Comparison of ENCODE assay signal across 10 mouse cellular contexts in genomic region chr13:97580241-97580874, GRCm38 (mm10).
DNase-seq lines count a peak whose midpoint lies in the region; ATAC-seq and TF ChIP-seq lines count a peak whose summit lies in the region.
"Had no signal": no experiment of that assay in that cellular context is flagged by ENCODE, and none has a peak within 500 bp of the region (broad histone marks: within the 10 kb centered on the region; RNA-seq: fewer than 3 reads in every experiment).

No protein-coding gene starts in this region.

- 24% methylated on average over 3 of the region's 3 CpGs for WGBS in midbrain, embryonic 11.5 days
- WGBS in midbrain, embryonic 14.5 days, result 17% methylated on average over 3 of the region's 3 CpGs
- WGBS in stomach, postnatal 0 days, result 43% methylated on average over 3 of the region's 3 CpGs

- H3K27me3 ChIP-seq in midbrain, embryonic 11.5 days (ENCODE audit: control insufficient read depth, insufficient read depth, low read length), result no peaks in the 10 kb centered on the region; the same call in 1 of the 2 replicates
- no peaks in the 10 kb centered on the region for H3K27me3 ChIP-seq in midbrain, embryonic 14.5 days (ENCODE audit: control insufficient read depth, insufficient read depth, low read length)
- H3K27me3 ChIP-seq in stomach, postnatal 0 days (ENCODE audit: control insufficient read depth, insufficient read depth, low read length), result no peaks in the 10 kb centered on the region

- H3K9ac ChIP-seq in midbrain, embryonic 11.5 days (ENCODE audit: low read length), result no peak overlapping the region
- no peak overlapping the region for H3K9ac ChIP-seq in midbrain, embryonic 14.5 days (replicated peaks; ENCODE audit: low read length)
- H3K9ac ChIP-seq in stomach, postnatal 0 days (ENCODE audit: low read length), result no peak overlapping the region

- H3K4me1 ChIP-seq in midbrain, embryonic 11.5 days (ENCODE audit: control insufficient read depth, insufficient read depth, low read length), result peaks cover 8% of the 10 kb centered on the region
- H3K4me1 ChIP-seq in midbrain, embryonic 14.5 days (ENCODE audit: control insufficient read depth, insufficient read depth, low read length), result no peaks in the 10 kb centered on the region
- H3K4me1 ChIP-seq in stomach, postnatal 0 days (replicated peaks; ENCODE audit: control insufficient read depth, insufficient read depth), result no peaks in the 10 kb centered on the region; the same call in none of the 2 replicates

- no peak for ATAC-seq in midbrain, embryonic 11.5 days (ENCODE audit: low FRiP score)
- ATAC-seq in midbrain, embryonic 14.5 days (ENCODE audit: low FRiP score, low TSS enrichment), result no peak
- ATAC-seq in stomach, postnatal 0 days (ENCODE audit: low FRiP score, low TSS enrichment), result no peak; the same call in 1 of the 2 replicates
- ATAC-seq: forebrain, embryonic 14.5 days had no signal

- H3K9me3 ChIP-seq in midbrain, embryonic 11.5 days (ENCODE audit: control insufficient read depth, low read length), result no peaks in the 10 kb centered on the region
- H3K9me3 ChIP-seq in midbrain, embryonic 14.5 days (ENCODE audit: control insufficient read depth, low read length), result no peaks in the 10 kb centered on the region
- H3K9me3 ChIP-seq in stomach, postnatal 0 days (ENCODE audit: control insufficient read depth, low read length), result no peaks in the 10 kb centered on the region

- no peaks in the 10 kb centered on the region for H3K36me3 ChIP-seq in midbrain, embryonic 11.5 days (ENCODE audit: control insufficient read depth, insufficient read depth, low read length)
- no peaks in the 10 kb centered on the region for H3K36me3 ChIP-seq in midbrain, embryonic 14.5 days (ENCODE audit: control insufficient read depth, insufficient read depth, low read length)
- H3K36me3 ChIP-seq in stomach, postnatal 0 days (ENCODE audit: control insufficient read depth, insufficient read depth, low read length), result no peaks in the 10 kb centered on the region

- peak; percentile 17 for DNase-seq in adrenal gland, postnatal 14 days
- DNase-seq in adrenal gland, adult 2 months, result no peak
- DNase-seq in midbrain, embryonic 11.5 days (ENCODE audit: low spot score, missing footprints), result peak; percentile 83
- no peak for DNase-seq in midbrain, embryonic 14.5 days
- DNase-seq in lung, adult 18-20 months, result peak; percentile 8 to 41
- no peak for DNase-seq in stomach, postnatal 0 days (ENCODE audit: low spot score)
- DNase-seq in spleen, postnatal 4 days (ENCODE audit: low spot score in 2 of 2), result no peak
- DNase-seq in adrenal gland, adult 8-10 months, result no peak
- DNase-seq: cerebellum, adult 18-20 months had no signal

- TF ChIP-seq CTCF in stomach, postnatal 0 days (IDR thresholded peaks at IDR 0.05; ENCODE audit: low read depth), result no peak

- H3K4me2 ChIP-seq in midbrain, embryonic 11.5 days, result no peak overlapping the region
- H3K4me2 ChIP-seq in midbrain, embryonic 14.5 days (ENCODE audit: low read length), result no peak overlapping the region
- H3K4me2 ChIP-seq in stomach, postnatal 0 days (replicated peaks; ENCODE audit: low read depth), result no peak overlapping the region

- no peak overlapping the region for H3K27ac ChIP-seq in midbrain, embryonic 11.5 days (ENCODE audit: low read depth, low read length)
- H3K27ac ChIP-seq in midbrain, embryonic 14.5 days (replicated peaks; ENCODE audit: low read depth, low read length), result no peak overlapping the region
- H3K27ac ChIP-seq in stomach, postnatal 0 days (replicated peaks), result 0 out of 2 replicates have a peak overlapping the region, but pooled peaks have one; percentile 9

- H3K4me3 ChIP-seq in midbrain, embryonic 11.5 days (ENCODE audit: low read depth, low read length), result no peak overlapping the region
- no peak overlapping the region for H3K4me3 ChIP-seq in midbrain, embryonic 14.5 days (replicated peaks; ENCODE audit: low read depth, low read length)
- H3K4me3 ChIP-seq in stomach, postnatal 0 days (ENCODE audit: low read depth, low read length), result no peak overlapping the region

- no peak for TF ChIP-seq EP300 in stomach, postnatal 0 days (optimal IDR thresholded peaks at IDR 0.05)

Comparison
In these comparisons a context has a peak if more than half of its experiments do, and no peak if none do; other contexts are left out.
1. DNase-seq: peak in adrenal gland, postnatal 14 days (single experiment), midbrain, embryonic 11.5 days (single experiment) and lung, adult 18-20 months (2 of 2); none in adrenal gland, adult 2 months (single experiment), midbrain, embryonic 14.5 days (single experiment), stomach, postnatal 0 days (single experiment), spleen, postnatal 4 days (0 of 2) and adrenal gland, adult 8-10 months (single experiment).